Mouse (Mus musculus) lung, postnatal 25 days (tissue): ENCODE measurements at regions not wholly inside any gene's neighbourhood (a gene's known extent, or its start where the extent isn't known, plus 50 kb on each side); places are given as distances from the start of the nearest gene placed in this dataset.
A peak's percentile ranks its signal among the peaks of the same experiment; 100 is the strongest.
"Not testable (repeated sequence)": the region's sequence is repeated elsewhere in the genome, so short reads cannot be mapped to it uniquely, and the experiment has no call there.

Experiments used
- DNase-seq: peaks from one replicate; pipeline ENCODE4 v3.0.0; 2022; ENCODE audit warnings: low spot score

- DNase-seq: no peak
Measured at GRCm38 (mm10) chr13:72184116-72184845, 220.8 kb upstream of the Irx1 start.

DNA sequence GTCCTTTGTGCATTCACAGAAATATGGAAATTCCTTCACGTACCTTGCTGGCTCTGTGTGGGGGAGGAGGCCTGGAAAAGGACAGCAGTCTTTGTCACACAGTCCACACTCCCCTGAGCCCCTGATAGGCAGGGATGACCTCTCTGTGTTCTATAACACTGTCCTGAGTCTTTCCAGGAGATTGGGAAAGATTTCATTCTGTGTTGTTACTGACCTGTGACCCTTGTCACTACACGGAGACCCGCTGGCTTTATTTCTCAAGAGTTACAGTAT, 221.3 kb upstream of the Irx1 start:
- no peak for DNase-seq

DNA sequence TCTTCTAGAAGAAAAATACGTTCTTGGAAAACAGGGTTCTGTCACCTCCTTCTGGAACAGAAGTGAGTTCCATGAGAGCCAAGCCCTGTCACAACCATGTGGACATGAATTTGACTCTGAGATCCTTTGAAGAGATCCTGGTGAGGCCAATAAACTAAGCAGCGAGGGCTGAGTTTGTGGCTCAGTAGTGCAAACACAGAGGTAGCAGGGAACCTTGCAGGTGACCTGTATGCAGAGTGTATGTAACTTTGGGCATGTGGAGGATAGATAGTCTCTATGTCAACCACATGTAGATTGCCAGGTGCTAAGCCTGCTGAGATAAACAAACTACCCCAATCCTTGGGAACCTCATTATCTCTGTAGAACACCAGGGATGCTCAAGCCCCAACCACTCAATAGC, 232.4 kb upstream of the Irx1 start:
- DNase-seq: no peak

- peak; percentile 75 for DNase-seq
Measured at GRCm38 (mm10) chr13:72198341-72199105, 235.0 kb upstream of the Irx1 start.

DNA sequence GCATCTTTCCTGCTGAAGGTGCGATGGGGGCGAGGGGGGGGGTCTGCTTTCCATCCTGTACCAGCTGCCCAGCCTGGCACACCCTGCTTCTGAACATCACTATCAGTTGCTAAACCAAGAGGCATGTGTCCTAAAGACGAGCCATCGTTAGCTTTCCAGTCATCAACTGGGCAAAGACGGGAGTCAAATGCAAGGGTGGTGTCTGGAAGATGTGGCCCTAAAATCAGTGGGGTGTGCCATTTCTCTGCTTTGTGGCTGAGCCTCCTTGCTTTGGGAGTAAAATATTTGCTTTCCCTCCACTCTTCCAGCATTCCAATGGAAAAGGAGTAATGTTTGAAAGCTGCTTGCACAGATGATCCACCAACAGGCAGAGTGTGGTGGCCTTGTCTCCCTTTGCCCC, 246.0 kb upstream of the Irx1 start:
- no peak for DNase-seq

GRCm38 (mm10) chr13:72209946-72210456, 246.5 kb upstream of the Irx1 start:
- no peak for DNase-seq

- no peak for DNase-seq
Measured at GRCm38 (mm10) chr13:72210474-72211309, 247.2 kb upstream of the Irx1 start.

DNA sequence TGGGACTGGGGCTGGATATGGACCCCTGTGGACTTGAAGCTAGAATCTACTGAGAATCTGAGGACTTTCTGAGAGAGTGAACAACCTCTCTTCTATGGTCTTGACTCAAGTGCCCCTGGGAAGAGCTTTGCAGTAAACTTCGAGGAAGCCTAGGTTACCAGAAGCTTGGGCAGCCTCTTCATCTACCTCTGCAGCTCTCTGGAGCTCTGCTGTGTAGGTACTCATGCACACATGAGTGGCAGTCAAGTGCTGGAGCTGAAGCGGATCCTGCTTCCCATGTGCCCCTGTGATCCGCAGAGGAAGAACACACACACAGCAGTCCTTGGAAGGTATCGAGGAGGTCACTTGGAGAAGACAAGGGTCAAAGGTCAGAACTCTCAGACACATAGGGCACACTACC, 248.2 kb upstream of the Irx1 start:
- DNase-seq: peak; percentile 4

DNA sequence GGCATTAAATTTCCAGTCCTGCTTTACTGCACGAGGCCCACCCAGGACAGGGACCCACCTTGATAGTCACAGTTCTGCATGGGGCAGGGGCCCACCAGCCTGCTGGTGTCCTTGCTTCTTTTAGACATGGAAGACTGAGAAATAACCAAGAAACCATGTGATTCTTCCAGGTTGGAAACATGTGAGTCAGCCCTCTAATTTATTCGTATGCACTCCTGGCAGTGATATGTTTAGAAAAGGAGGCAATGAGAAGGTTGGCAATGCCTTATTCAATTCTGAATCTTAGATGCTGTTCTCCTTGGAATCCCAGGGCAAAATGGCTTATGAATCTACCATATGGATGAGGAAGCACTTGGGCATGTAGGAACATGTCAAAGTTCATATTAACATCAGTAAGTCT, 249.2 kb upstream of the Irx1 start:
- no peak for DNase-seq

GRCm38 (mm10) chr13:72219329-72219728, 255.8 kb upstream of the Irx1 start:
- DNase-seq: no peak

- no peak for DNase-seq
Measured at GRCm38 (mm10) chr13:72227102-72227501, 263.6 kb upstream of the Irx1 start.

- no peak for DNase-seq
Measured at GRCm38 (mm10) chr13:72231032-72231591, 267.6 kb upstream of the Irx1 start.

DNA sequence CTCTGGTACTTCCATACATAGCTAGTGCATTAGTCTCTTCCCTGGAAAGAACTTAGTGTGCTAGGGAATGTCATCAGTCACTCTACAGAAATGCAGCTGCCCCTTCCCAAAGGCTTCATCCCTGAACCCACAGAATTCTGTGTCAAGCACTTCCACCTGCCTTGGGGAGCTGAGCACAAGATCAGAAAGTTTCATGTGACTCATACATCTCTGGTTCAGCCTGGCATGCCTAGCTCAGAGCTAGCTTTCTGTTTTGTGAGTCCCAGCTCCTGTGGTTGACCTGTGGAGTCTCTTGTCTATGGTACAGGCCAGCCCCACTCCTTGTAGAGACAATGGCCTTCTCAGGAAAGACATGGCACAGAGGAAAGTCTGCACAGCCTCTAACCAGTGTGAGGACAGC, 268.6 kb upstream of the Irx1 start:
- DNase-seq: no peak

- DNase-seq: no peak
Measured at GRCm38 (mm10) chr13:72241919-72242318, 278.4 kb upstream of the Irx1 start.

DNA sequence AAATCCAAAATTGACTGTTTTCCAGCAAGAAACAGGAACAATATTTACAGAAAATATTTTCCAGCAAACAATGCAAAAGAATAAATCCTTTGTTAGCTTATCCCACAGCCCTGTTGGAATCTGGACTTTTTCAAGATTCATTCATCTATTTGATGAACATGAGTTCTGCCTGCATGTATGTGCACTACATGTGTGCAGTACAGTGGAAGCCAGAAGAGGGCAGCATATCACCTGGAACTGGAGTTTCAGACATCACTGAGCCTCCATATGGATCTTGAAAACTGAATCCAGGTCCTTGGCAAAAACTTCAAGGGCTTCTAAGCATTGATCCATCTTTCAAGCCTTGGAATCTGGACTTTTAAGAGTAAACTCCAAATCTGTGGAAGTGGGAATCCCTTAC, 286.9 kb upstream of the Irx1 start:
- no peak for DNase-seq

DNA sequence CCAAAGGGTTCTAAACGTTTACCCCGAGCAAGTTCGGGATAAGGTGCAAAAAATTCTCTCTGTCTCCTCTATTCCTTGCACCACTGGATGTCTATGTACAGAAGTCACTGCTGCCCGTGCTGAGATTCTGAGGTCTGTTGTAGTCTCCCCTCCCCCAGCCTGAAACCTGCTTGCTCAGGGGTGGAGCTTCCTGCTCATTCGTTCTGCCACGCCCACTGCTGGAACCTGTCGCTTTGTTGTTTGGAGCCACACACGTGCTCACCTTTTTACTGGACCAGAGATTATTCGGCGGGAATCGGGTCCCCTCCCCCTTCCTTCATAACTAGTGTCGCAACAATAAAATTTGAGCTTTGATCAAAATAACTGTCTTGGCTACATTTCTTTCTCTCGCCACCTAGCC, 289.7 kb upstream of the Irx1 start:
- DNase-seq: not testable (repeated sequence)

- DNase-seq: no peak
Measured at GRCm38 (mm10) chr13:72258794-72259193, 295.3 kb upstream of the Irx1 start.

- DNase-seq: no peak
Measured at GRCm38 (mm10) chr13:72264416-72264815, 300.9 kb upstream of the Irx1 start.

DNA sequence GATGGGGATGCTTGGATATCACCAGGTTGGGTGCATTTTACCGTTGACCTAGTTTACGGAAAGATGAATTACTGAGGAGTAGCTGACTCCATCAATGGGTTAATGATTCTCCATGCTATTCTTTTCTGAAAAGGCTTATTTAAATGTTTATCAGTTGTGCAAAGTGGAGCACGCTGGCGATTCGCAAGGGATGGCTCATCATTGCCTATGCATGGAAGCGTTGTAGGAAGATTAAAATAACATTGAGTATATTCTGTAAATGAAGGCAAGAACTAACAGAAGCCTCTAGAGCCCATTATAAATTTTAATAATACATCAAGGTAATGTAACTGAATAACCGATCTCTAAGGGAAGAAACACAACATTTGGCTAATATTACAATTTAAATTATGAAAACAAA, 301.6 kb upstream of the Irx1 start:
- DNase-seq: no peak

- DNase-seq: no peak
Measured at GRCm38 (mm10) chr13:72265650-72266049, 302.1 kb upstream of the Irx1 start.

DNA sequence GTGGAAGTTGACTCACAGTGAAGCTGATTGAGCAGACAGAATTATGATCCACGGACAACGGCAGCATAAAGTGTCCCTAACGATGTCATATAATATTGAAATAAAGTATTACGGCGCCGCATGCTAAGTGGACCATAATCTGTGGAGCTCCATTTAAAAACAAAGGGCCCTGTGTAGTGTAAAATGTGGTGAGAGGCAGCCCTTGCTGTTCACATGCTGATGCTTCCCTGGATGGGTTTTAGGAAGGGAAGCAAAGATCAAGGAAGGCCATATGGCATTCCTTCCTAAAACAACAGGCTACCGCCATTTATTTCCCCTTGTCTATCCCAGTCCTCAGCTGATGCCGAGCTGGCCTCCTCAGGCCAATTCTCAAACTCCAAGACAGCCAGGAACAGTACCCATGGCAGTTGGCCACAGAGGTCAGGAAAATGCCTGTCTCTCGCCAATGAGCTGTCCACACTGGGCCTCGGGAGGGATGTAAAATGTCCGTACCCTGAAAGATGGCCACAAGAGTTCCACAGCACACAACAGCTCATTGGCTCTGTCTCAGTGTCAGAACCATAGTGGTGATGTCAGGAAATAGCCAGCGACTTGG, 302.7 kb upstream of the Irx1 start:
- no peak for DNase-seq

DNA sequence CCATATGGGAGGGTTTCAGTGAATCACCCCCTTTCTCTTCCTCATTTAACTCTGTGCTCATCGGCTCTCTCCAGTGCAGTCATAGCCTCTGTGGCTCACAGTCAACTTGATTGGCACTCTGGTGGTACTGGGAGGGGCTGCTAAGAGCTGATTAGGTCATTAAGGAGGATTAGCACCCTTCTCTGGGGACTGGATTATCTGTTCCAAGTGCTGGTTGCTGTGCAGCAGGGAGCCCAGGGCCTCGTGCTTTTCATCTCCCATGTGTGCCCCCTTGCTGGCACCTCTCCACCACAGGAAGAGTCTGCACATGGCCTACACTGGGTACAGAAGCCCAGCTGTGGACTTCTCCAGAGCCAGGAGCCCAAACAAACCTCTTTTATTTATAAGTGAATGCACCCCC, 316.8 kb upstream of the Irx1 start:
- DNase-seq: no peak
